In genomic region chr6:120837152-120837530, GRCm38 (mm10) we compare ENCODE assay signal across 9 mouse cellular contexts. TPM values are rescaled to one million over a fixed set of nuclear protein-coding genes. Genes with fewer than 3 reads are reported as not detected.
A peak's percentile ranks its signal among the peaks of the same experiment; 100 is the strongest.
DNase-seq lines count a peak whose midpoint lies in the region; ATAC-seq and TF ChIP-seq lines count a peak whose summit lies in the region.
"Had no signal": no experiment of that assay in that cellular context is flagged by ENCODE, and none has a peak within 500 bp of the region (broad histone marks: within the 10 kb centered on the region; RNA-seq: fewer than 3 reads in every experiment).

No protein-coding gene starts in this region.

- TF ChIP-seq EP300 in heart, postnatal 0 days (IDR thresholded peaks at IDR 0.05; ENCODE audit: low read depth): no peak

- H3K27me3 ChIP-seq in heart, postnatal 0 days (ENCODE audit: control insufficient read depth, insufficient read depth, low read length): no peaks in the 10 kb centered on the region
- no peaks in the 10 kb centered on the region for H3K27me3 ChIP-seq in hindbrain, embryonic 15.5 days
- no peaks in the 10 kb centered on the region for H3K27me3 ChIP-seq in midbrain, embryonic 15.5 days (replicated peaks)

- H3K4me3 ChIP-seq in heart, postnatal 0 days (ENCODE audit: low read depth, low read length): peak overlapping the region; percentile 89
- peak overlapping the region; percentile 90 for H3K4me3 ChIP-seq in hindbrain, embryonic 15.5 days
- peak overlapping the region; percentile 76 for H3K4me3 ChIP-seq in midbrain, embryonic 15.5 days

- 62% methylated on average over 1 of the region's 1 CpGs for WGBS in heart, postnatal 0 days
- 75% methylated on average over 1 of the region's 1 CpGs for WGBS in hindbrain, embryonic 15.5 days
- WGBS in midbrain, embryonic 15.5 days: 84% methylated on average over 1 of the region's 1 CpGs

- H3K36me3 ChIP-seq in heart, postnatal 0 days (replicated peaks; ENCODE audit: control insufficient read depth, insufficient read depth, low read length): no peaks in the 10 kb centered on the region
- H3K36me3 ChIP-seq in hindbrain, embryonic 15.5 days: 0 out of 2 replicates have a peak, but pooled peaks cover 4% of the 10 kb centered on the region
- H3K36me3 ChIP-seq in midbrain, embryonic 15.5 days (replicated peaks): no peaks in the 10 kb centered on the region

- TF ChIP-seq CTCF in heart, postnatal 0 days (IDR thresholded peaks at IDR 0.05; ENCODE audit: low read depth): no peak

- peaks cover 3% of the 10 kb centered on the region; the same call in 1 of the 2 replicates for H3K9me3 ChIP-seq in heart, postnatal 0 days (replicated peaks; ENCODE audit: control insufficient read depth, low read length)
- H3K9me3 ChIP-seq in hindbrain, embryonic 15.5 days: no peaks in the 10 kb centered on the region
- no peaks in the 10 kb centered on the region for H3K9me3 ChIP-seq in midbrain, embryonic 15.5 days

- no peak for ATAC-seq in heart, postnatal 0 days (ENCODE audit: insufficient read depth, low read depth)
- no peak for ATAC-seq in hindbrain, embryonic 15.5 days (ENCODE audit: low FRiP score, low read depth)
- ATAC-seq in midbrain, embryonic 15.5 days (replicated peaks): no peak

- peak overlapping the region; percentile 97; the same call in 1 of the 2 replicates for H3K9ac ChIP-seq in heart, postnatal 0 days (replicated peaks; ENCODE audit: low read depth, low read length)
- peak overlapping the region; percentile 92; the same call in 1 of the 2 replicates for H3K9ac ChIP-seq in hindbrain, embryonic 15.5 days
- peak overlapping the region; percentile 84 for H3K9ac ChIP-seq in midbrain, embryonic 15.5 days

- intact Hi-C loops in heart, postnatal 10 days (cut with DNase I): no loop called here
- intact Hi-C loops in left cerebral cortex, postnatal 4 days (cut with DNase I): no loop called here

- peak; percentile 52 for DNase-seq in heart, postnatal 0 days (ENCODE audit: low spot score)
- no peak for DNase-seq in heart, postnatal 10 days
- DNase-seq in adipocyte (ENCODE audit: low spot score): peak; percentile 56
- DNase-seq in thymus, postnatal 0 days (ENCODE audit: low spot score): no peak
- DNase-seq in left cerebral cortex, postnatal 4 days: no peak
- DNase-seq in urinary bladder, postnatal 25 days (ENCODE audit: low spot score): no peak
- DNase-seq: thymus, adult 2 months had no signal

- peaks cover 3% of the 10 kb centered on the region for H3K4me1 ChIP-seq in heart, postnatal 0 days (ENCODE audit: control insufficient read depth, insufficient read depth)
- peaks cover 13% of the 10 kb centered on the region for H3K4me1 ChIP-seq in hindbrain, embryonic 15.5 days (replicated peaks)
- peaks cover 17% of the 10 kb centered on the region for H3K4me1 ChIP-seq in midbrain, embryonic 15.5 days

- peak overlapping the region; percentile 97; the same call in 1 of the 2 replicates for H3K27ac ChIP-seq in heart, postnatal 0 days (ENCODE audit: low read depth)
- H3K27ac ChIP-seq in hindbrain, embryonic 15.5 days (replicated peaks): peak overlapping the region; percentile 97
- no peak overlapping the region; the same call in 1 of the 2 replicates for H3K27ac ChIP-seq in midbrain, embryonic 15.5 days

- peak overlapping the region; percentile 78 for H3K4me2 ChIP-seq in heart, postnatal 0 days (ENCODE audit: low read depth, low read length)
- H3K4me2 ChIP-seq in hindbrain, embryonic 15.5 days: peak overlapping the region; percentile 73
- peak overlapping the region; percentile 58 for H3K4me2 ChIP-seq in midbrain, embryonic 15.5 days

RNA-seq across cellular contexts. Expression of gene Bcl2l13, which starts 1.1 kb away (rescaled TPM):
- total RNA-seq in heart, postnatal 0 days (2014; rRNA removed; ENCODE audit: low replicate concordance): 30.9 and 75.4 TPM in 2 replicates
- polyA plus RNA-seq in heart, postnatal 0 days (2015; fragmentation: Nextera tagmentation; extraction: Ambion mirVana): 29.4 and 32.4 TPM in 2 replicates
- total RNA-seq in heart, postnatal 10 days (2021): 10 to 100 TPM; 78.0 to 89.4 TPM
- 28.0 and 29.8 TPM in 2 replicates for polyA plus RNA-seq in hindbrain, embryonic 15.5 days (2015; fragmentation: Nextera tagmentation; extraction: Ambion mirVana)
- 24.2 and 25.1 TPM in 2 replicates for polyA plus RNA-seq in midbrain, embryonic 15.5 days (2015; fragmentation: Nextera tagmentation; extraction: Ambion mirVana)
- 23.2 and 25.8 TPM in 2 replicates for polyA plus RNA-seq in thymus, postnatal 0 days (2015; fragmentation: Nextera tagmentation; extraction: Ambion mirVana)
- 10 to 100 TPM; 38.0 to 40.8 TPM for total RNA-seq in left cerebral cortex, postnatal 4 days (2021)

RNA-seq across cellular contexts. Expression of gene Atp6v1e1, which starts 14.5 kb away (rescaled TPM):
- 126 and 129 TPM in 2 replicates for total RNA-seq in heart, postnatal 0 days (2014; rRNA removed; ENCODE audit: low replicate concordance)
- 172 and 173 TPM in 2 replicates for polyA plus RNA-seq in heart, postnatal 0 days (2015; fragmentation: Nextera tagmentation; extraction: Ambion mirVana)
- total RNA-seq in heart, postnatal 10 days (2021): 100 to 1,000 TPM; 168 to 172 TPM
- polyA plus RNA-seq in hindbrain, embryonic 15.5 days (2015; fragmentation: Nextera tagmentation; extraction: Ambion mirVana): 280 and 286 TPM in 2 replicates
- polyA plus RNA-seq in midbrain, embryonic 15.5 days (2015; fragmentation: Nextera tagmentation; extraction: Ambion mirVana): 256 and 264 TPM in 2 replicates
- polyA plus RNA-seq in thymus, postnatal 0 days (2015; fragmentation: Nextera tagmentation; extraction: Ambion mirVana): 158 and 165 TPM in 2 replicates
- total RNA-seq in left cerebral cortex, postnatal 4 days (2021): 100 to 1,000 TPM; 267 to 273 TPM

Comparison
In these comparisons a context has a peak if more than half of its experiments do, and no peak if none do; other contexts are left out.
1. DNase-seq: peak in heart, postnatal 0 days (single experiment) and adipocyte (single experiment); none in heart, postnatal 10 days (0 of 2), thymus, postnatal 0 days (single experiment), left cerebral cortex, postnatal 4 days (single experiment) and urinary bladder, postnatal 25 days (single experiment).
2. Peak in every context shown above with its lines, with median percentiles within 50 percentile points of each other: H3K4me2 ChIP-seq, H3K4me3 ChIP-seq and H3K9ac ChIP-seq.